Mouse (Mus musculus) limb, embryonic 10.5 days (tissue): ENCODE data around the gene Nipsnap2. TPM values are rescaled to one million over a fixed set of nuclear protein-coding genes. Genes with fewer than 3 reads are reported as not detected.

Experiments
- DNase-seq: peaks from one replicate; pipeline ENCODE4 v3.0.0-alpha.2; 2017; ENCODE audit warnings: low spot score
- H3K27ac ChIP-seq: fragments of 300-500 bp; sonication (generic); 2 replicates; pipeline ENCODE4 v1.5.1; 2016; ENCODE audit warnings: mild to moderate bottlenecking
- H3K27me3 ChIP-seq: fragments of 300-500 bp; sonication (generic); 2 replicates; pipeline ENCODE4 v1.6.1; 2016; ENCODE audit warnings: low read depth, mild to moderate bottlenecking; ENCODE audit not compliant: poor library complexity, severe bottlenecking
- H3K36me3 ChIP-seq: fragments of 300-500 bp; sonication (generic); 2 replicates; pipeline ENCODE4 v1.6.1; 2016; ENCODE audit warnings: mild to moderate bottlenecking, moderate library complexity
- H3K4me1 ChIP-seq: fragments of 300-500 bp; sonication (generic); 2 replicates; pipeline ENCODE4 v1.6.1; 2016
- H3K4me3 ChIP-seq: fragments of 300-500 bp; sonication (generic); 2 replicates; pipeline ENCODE4 v1.5.1; 2016; ENCODE audit warnings: mild to moderate bottlenecking, moderate library complexity
- H3K9me3 ChIP-seq: fragments of 300-500 bp; sonication (generic); replicated peaks from 2 replicates; pipeline ENCODE4 v1.6.1; 2016; ENCODE audit warnings: mild to moderate bottlenecking
- WGBS: fragments of 180-500 bp; shearing (Covaris S2); methylation state at CpG from one replicate; pipeline ENCODE4 v1.1.7; 2016; 5-methylcytosine and 5-hydroxymethylcytosine counted together
- polyA plus RNA-seq: library from polyadenylated mRNA; unstranded; fragments of >200 nt; fragmentation: Nextera tagmentation; extraction: Ambion mirVana; gene quantifications from 2 replicates; pipeline ENCODE4 v1.2.1, GENCODE M21; 2016

Gene Nipsnap2
- polyA plus RNA-seq, 1 experiment from 2014 or later: 75.0 TPM

- no peak for DNase-seq
- peaks cover 32% of the 10 kb centered on the region for H3K4me1 ChIP-seq
- WGBS: 79% methylated on average over 3 of the region's 3 CpGs
- H3K27ac ChIP-seq: no peak overlapping the region
- H3K4me3 ChIP-seq: no peak overlapping the region
- H3K27me3 ChIP-seq: no peaks in the 10 kb centered on the region
- no peaks in the 10 kb centered on the region for H3K9me3 ChIP-seq
- no peaks in the 10 kb centered on the region for H3K36me3 ChIP-seq
Measured at GRCm38 (mm10) chr5:129726784-129727183, 1.9 kb downstream of the Nipsnap2 start.

- Histone ChIP-seq H3K9me3 (no peaks in the 10 kb centered on the region), H3K27ac (no peak overlapping the region), H3K4me1 (peaks cover 32% of the 10 kb centered on the region), H3K4me3 (no peak overlapping the region), H3K36me3 (0 out of 2 replicates have a peak, but pooled peaks cover 1% of the 10 kb centered on the region), H3K27me3 (no peaks in the 10 kb centered on the region)
- 69% methylated on average over 11 of the region's 11 CpGs for WGBS
- DNase-seq: no peak
Measured at GRCm38 (mm10) chr5:129729286-129729685, 4.4 kb downstream of the Nipsnap2 start.

- Histone ChIP-seq H3K36me3 (peaks cover 6% of the 10 kb centered on the region; the same call in 1 of the 2 replicates), H3K9me3 (no peaks in the 10 kb centered on the region), H3K27me3 (no peaks in the 10 kb centered on the region), H3K4me3 (no peak overlapping the region), H3K27ac (no peak overlapping the region), H3K4me1 (peaks cover 32% of the 10 kb centered on the region)
- 83% methylated on average over 11 of the region's 11 CpGs for WGBS
- DNase-seq: no peak
Measured at GRCm38 (mm10) chr5:129730344-129730743, 5.5 kb downstream of the Nipsnap2 start.

- Histone ChIP-seq H3K36me3 (peaks cover 8% of the 10 kb centered on the region; the same call in 1 of the 2 replicates), H3K4me3 (no peak overlapping the region), H3K27ac (no peak overlapping the region), H3K4me1 (peaks cover 32% of the 10 kb centered on the region), H3K9me3 (no peaks in the 10 kb centered on the region), H3K27me3 (no peaks in the 10 kb centered on the region)
- no peak for DNase-seq
- 74% methylated on average over 5 of the region's 5 CpGs for WGBS
Measured at GRCm38 (mm10) chr5:129731021-129731420, 6.2 kb downstream of the Nipsnap2 start.

- no peak overlapping the region for H3K4me3 ChIP-seq
- no peaks in the 10 kb centered on the region for H3K4me1 ChIP-seq
- no peaks in the 10 kb centered on the region for H3K27me3 ChIP-seq
- H3K36me3 ChIP-seq: peaks cover 42% of the 10 kb centered on the region
- WGBS: 86% methylated on average over 1 of the region's 1 CpGs
- DNase-seq: no peak
- H3K9me3 ChIP-seq: no peaks in the 10 kb centered on the region
- H3K27ac ChIP-seq: no peak overlapping the region
Measured at GRCm38 (mm10) chr5:129740976-129741375, 16.1 kb downstream of the Nipsnap2 start.

GRCm38 (mm10) chr5:129742903-129743488 lies 18.1 kb downstream of the Nipsnap2 start:
- no peaks in the 10 kb centered on the region for H3K9me3 ChIP-seq
- DNase-seq: no peak
- H3K27me3 ChIP-seq: no peaks in the 10 kb centered on the region
- peaks cover 57% of the 10 kb centered on the region for H3K36me3 ChIP-seq
- WGBS: 83% methylated on average over 7 of the region's 7 CpGs
- H3K4me1 ChIP-seq: no peaks in the 10 kb centered on the region
- H3K4me3 ChIP-seq: no peak overlapping the region
- no peak overlapping the region for H3K27ac ChIP-seq

- H3K4me1 ChIP-seq: no peaks in the 10 kb centered on the region
- no peak overlapping the region for H3K4me3 ChIP-seq
- WGBS: 66% methylated on average over 6 of the region's 6 CpGs
Measured at GRCm38 (mm10) chr5:129744050-129744449, 19.2 kb downstream of the Nipsnap2 start.

GRCm38 (mm10) chr5:129756886-129757285 lies 32.0 kb downstream of the Nipsnap2 start:
- Histone ChIP-seq H3K36me3 (peaks cover 28% of the 10 kb centered on the region), H3K27ac (no peak overlapping the region), H3K4me3 (no peak overlapping the region), H3K27me3 (no peaks in the 10 kb centered on the region), H3K4me1 (peaks cover under 1% of the 10 kb centered on the region; the same call in 1 of the 2 replicates), H3K9me3 (no peaks in the 10 kb centered on the region)
- no peak for DNase-seq
- 94% methylated on average over 20 of the region's 20 CpGs for WGBS

More at GRCm38 (mm10) chr5:129744050-129744449, 19.2 kb downstream of the Nipsnap2 start:
- Histone ChIP-seq H3K9me3 (no peaks in the 10 kb centered on the region), H3K36me3 (peaks cover 63% of the 10 kb centered on the region), H3K27me3 (no peaks in the 10 kb centered on the region), H3K27ac (no peak overlapping the region)
- no peak for DNase-seq

GRCm38 (mm10) chr5:129759929-129760480 lies 35.1 kb downstream of the Nipsnap2 start:
- Histone ChIP-seq H3K27ac (no peak overlapping the region), H3K4me3 (no peak overlapping the region), H3K4me1 (peaks cover 6% of the 10 kb centered on the region; the same call in 1 of the 2 replicates), H3K27me3 (no peaks in the 10 kb centered on the region), H3K9me3 (no peaks in the 10 kb centered on the region), H3K36me3 (peaks cover 15% of the 10 kb centered on the region)
- no peak for DNase-seq
- WGBS: 86% methylated on average over 13 of the region's 13 CpGs

GRCm38 (mm10) chr5:129761865-129762540 lies 37.1 kb downstream of the Nipsnap2 start:
- Histone ChIP-seq H3K4me1 (peaks cover 6% of the 10 kb centered on the region; the same call in 1 of the 2 replicates), H3K9me3 (no peaks in the 10 kb centered on the region), H3K4me3 (no peak overlapping the region), H3K27me3 (no peaks in the 10 kb centered on the region), H3K36me3 (peaks cover 15% of the 10 kb centered on the region), H3K27ac (peak overlapping the region; percentile 69)
- DNase-seq: no peak
- 74% methylated on average over 18 of the region's 18 CpGs for WGBS

- no peaks in the 10 kb centered on the region for H3K9me3 ChIP-seq
- H3K4me3 ChIP-seq: no peak overlapping the region
- WGBS: 90% methylated on average over 23 of the region's 23 CpGs
- H3K27ac ChIP-seq: no peak overlapping the region
- H3K4me1 ChIP-seq: no peaks in the 10 kb centered on the region
- peaks cover 34% of the 10 kb centered on the region for H3K36me3 ChIP-seq
- no peak for DNase-seq
- H3K27me3 ChIP-seq: no peaks in the 10 kb centered on the region
Measured at GRCm38 (mm10) chr5:129770443-129771355, 45.8 kb downstream of the Nipsnap2 start.

- no peak overlapping the region for H3K27ac ChIP-seq
- no peaks in the 10 kb centered on the region for H3K4me1 ChIP-seq
- DNase-seq: no peak
- no peaks in the 10 kb centered on the region for H3K9me3 ChIP-seq
- no peaks in the 10 kb centered on the region for H3K27me3 ChIP-seq
- no peak overlapping the region for H3K4me3 ChIP-seq
- H3K36me3 ChIP-seq: peaks cover 28% of the 10 kb centered on the region
- WGBS: 88% methylated on average over 10 of the region's 10 CpGs
Measured at GRCm38 (mm10) chr5:129772433-129772832, 47.6 kb downstream of the Nipsnap2 start.
